Mouse (Mus musculus): Measurements from ENCODE around the gene Vamp8.
A peak's percentile ranks its signal among the peaks of the same experiment; 100 is the strongest.

Gene Vamp8

GRCm38 (mm10) chr6:72350214-72350613 is 40.3 kb downstream of the Vamp8 start:
- DNase-seq: no peak

GRCm38 (mm10) chr6:72348411-72348810 is 42.1 kb downstream of the Vamp8 start:
- DNase-seq: no peak

- peak; percentile 79 to 80 for DNase-seq
Measured at GRCm38 (mm10) chr6:72347166-72347941, 43.1 kb downstream of the Vamp8 start, which contains the start of gene 0610030E20Rik. TSS of gene 0610030E20Rik (plus strand) at chr6:72347317.

- DNase-seq: no peak
Measured at GRCm38 (mm10) chr6:72346261-72346660, 44.2 kb downstream of the Vamp8 start.

- no peak for DNase-seq
Measured at GRCm38 (mm10) chr6:72345633-72346032, 44.9 kb downstream of the Vamp8 start.

GRCm38 (mm10) chr6:72345074-72345567 is 45.4 kb downstream of the Vamp8 start, which contains the start of gene Usp39:
TSS of gene Usp39 (minus strand) at chr6:72345184.
- peak; percentile 94 to 95 for DNase-seq

- DNase-seq: no peak
Measured at GRCm38 (mm10) chr6:72344396-72345073, 46.0 kb downstream of the Vamp8 start.

- no peak for DNase-seq
Measured at GRCm38 (mm10) chr6:72340481-72340880, 50.0 kb downstream of the Vamp8 start.

All from lung, adult 18-20 months (tissue).